Mouse (Mus musculus): ENCODE measurements around the gene 4930539E08Rik. TPM values are rescaled to one million over a fixed set of nuclear protein-coding genes. Genes with fewer than 3 reads are reported as not detected.

4930539E08Rik gene
- polyA plus RNA-seq, 1 experiment from 2014 or later, result 0.43 TPM

GRCm38 (mm10) chr17:28863926-28864325, 51.2 kb downstream of the 4930539E08Rik start:
- H3K4me1 ChIP-seq (ENCODE audit: control insufficient read depth, insufficient read depth, low read length), result no peaks in the 10 kb centered on the region
- no peak overlapping the region for H3K4me2 ChIP-seq (ENCODE audit: low read depth, low read length)
- no peak overlapping the region for H3K27ac ChIP-seq (ENCODE audit: low read length)
- H3K4me3 ChIP-seq (ENCODE audit: low read length), result no peak overlapping the region
- no peaks in the 10 kb centered on the region for H3K36me3 ChIP-seq (ENCODE audit: control insufficient read depth, insufficient read depth)
- no peak overlapping the region for H3K9ac ChIP-seq (ENCODE audit: low read length)
- 60% methylated on average over 7 of the region's 7 CpGs for WGBS
- no peaks in the 10 kb centered on the region for H3K27me3 ChIP-seq (ENCODE audit: control insufficient read depth, insufficient read depth, low read length)
- no peak for ATAC-seq (replicated peaks; ENCODE audit: extremely low read depth, insufficient read depth, low FRiP score)
- H3K9me3 ChIP-seq (replicated peaks; ENCODE audit: control insufficient read depth, low read length), result no peaks in the 10 kb centered on the region

GRCm38 (mm10) chr17:28858205-28858604, 56.9 kb downstream of the 4930539E08Rik start, which contains the start of gene Pnpla1:
Pnpla1 (plus strand) TSS chr17:28858411.
- no peaks in the 10 kb centered on the region for H3K36me3 ChIP-seq (ENCODE audit: control insufficient read depth, insufficient read depth)
- no peak for ATAC-seq (replicated peaks; ENCODE audit: extremely low read depth, insufficient read depth, low FRiP score)
- WGBS, result 30% methylated on average over 12 of the region's 12 CpGs

GRCm38 (mm10) chr17:28856030-28856429, 59.1 kb downstream of the 4930539E08Rik start:
- H3K27ac ChIP-seq (ENCODE audit: low read length), result no peak overlapping the region
- peaks cover 14% of the 10 kb centered on the region for H3K9me3 ChIP-seq (replicated peaks; ENCODE audit: control insufficient read depth, low read length)
- H3K36me3 ChIP-seq (ENCODE audit: control insufficient read depth, insufficient read depth), result no peaks in the 10 kb centered on the region
- H3K27me3 ChIP-seq (ENCODE audit: control insufficient read depth, insufficient read depth, low read length), result no peaks in the 10 kb centered on the region
- H3K4me2 ChIP-seq (ENCODE audit: low read depth, low read length), result no peak overlapping the region
- H3K4me1 ChIP-seq (ENCODE audit: control insufficient read depth, insufficient read depth, low read length), result no peaks in the 10 kb centered on the region
- H3K4me3 ChIP-seq (ENCODE audit: low read length), result no peak overlapping the region
- WGBS, result 70% methylated on average over 3 of the region's 3 CpGs
- no peak for ATAC-seq (replicated peaks; ENCODE audit: extremely low read depth, insufficient read depth, low FRiP score)
- H3K9ac ChIP-seq (ENCODE audit: low read length), result no peak overlapping the region

More at GRCm38 (mm10) chr17:28858205-28858604, 56.9 kb downstream of the 4930539E08Rik start, which contains the start of gene Pnpla1:
- Histone ChIP-seq H3K4me2 (ENCODE audit: low read depth, low read length) (no peak within 1 kb of the TSS), H3K4me3 (ENCODE audit: low read length) (no peak within 1 kb of the TSS), H3K4me1 (ENCODE audit: control insufficient read depth, insufficient read depth, low read length) (no peaks in the 10 kb centered on the region), H3K27ac (ENCODE audit: low read length) (no peak within 1 kb of the TSS), H3K9me3 (replicated peaks; ENCODE audit: control insufficient read depth, low read length) (peaks cover 14% of the 10 kb centered on the region), H3K9ac (ENCODE audit: low read length) (no peak within 1 kb of the TSS), H3K27me3 (ENCODE audit: control insufficient read depth, insufficient read depth, low read length) (no peaks in the 10 kb centered on the region)

GRCm38 (mm10) chr17:28855166-28855885, 59.8 kb downstream of the 4930539E08Rik start:
- H3K4me1 ChIP-seq (ENCODE audit: control insufficient read depth, insufficient read depth, low read length), result no peaks in the 10 kb centered on the region
- no peak overlapping the region for H3K4me3 ChIP-seq (ENCODE audit: low read length)

GRCm38 (mm10) chr17:28854377-28854776, 60.7 kb downstream of the 4930539E08Rik start:
- no peaks in the 10 kb centered on the region for H3K27me3 ChIP-seq (ENCODE audit: control insufficient read depth, insufficient read depth, low read length)
- no peak overlapping the region for H3K27ac ChIP-seq (ENCODE audit: low read length)
- no peak overlapping the region for H3K4me3 ChIP-seq (ENCODE audit: low read length)
- no peak overlapping the region for H3K4me2 ChIP-seq (ENCODE audit: low read depth, low read length)
- peaks cover 14% of the 10 kb centered on the region for H3K9me3 ChIP-seq (replicated peaks; ENCODE audit: control insufficient read depth, low read length)
- ATAC-seq (replicated peaks; ENCODE audit: extremely low read depth, insufficient read depth, low FRiP score), result no peak
- WGBS, result 80% methylated on average over 7 of the region's 7 CpGs
- no peak overlapping the region for H3K9ac ChIP-seq (ENCODE audit: low read length)
- no peaks in the 10 kb centered on the region for H3K4me1 ChIP-seq (ENCODE audit: control insufficient read depth, insufficient read depth, low read length)
- H3K36me3 ChIP-seq (ENCODE audit: control insufficient read depth, insufficient read depth), result no peaks in the 10 kb centered on the region

More at GRCm38 (mm10) chr17:28855166-28855885, 59.8 kb downstream of the 4930539E08Rik start:
- H3K9me3 ChIP-seq (replicated peaks; ENCODE audit: control insufficient read depth, low read length), result peaks cover 14% of the 10 kb centered on the region
- 62% methylated on average over 9 of the region's 9 CpGs for WGBS
- ATAC-seq (replicated peaks; ENCODE audit: extremely low read depth, insufficient read depth, low FRiP score), result no peak
- H3K9ac ChIP-seq (ENCODE audit: low read length), result no peak overlapping the region
- no peak overlapping the region for H3K4me2 ChIP-seq (ENCODE audit: low read depth, low read length)
- no peak overlapping the region for H3K27ac ChIP-seq (ENCODE audit: low read length)
- no peaks in the 10 kb centered on the region for H3K27me3 ChIP-seq (ENCODE audit: control insufficient read depth, insufficient read depth, low read length)
- H3K36me3 ChIP-seq (ENCODE audit: control insufficient read depth, insufficient read depth), result no peaks in the 10 kb centered on the region

GRCm38 (mm10) chr17:28850511-28850910, 64.6 kb downstream of the 4930539E08Rik start:
- Histone ChIP-seq H3K4me2 (ENCODE audit: low read depth, low read length) (no peak overlapping the region), H3K9ac (ENCODE audit: low read length) (no peak overlapping the region), H3K4me1 (ENCODE audit: control insufficient read depth, insufficient read depth, low read length) (peaks cover 7% of the 10 kb centered on the region; the same call in 1 of the 2 replicates), H3K27ac (ENCODE audit: low read length) (no peak overlapping the region), H3K9me3 (replicated peaks; ENCODE audit: control insufficient read depth, low read length) (peaks cover 4% of the 10 kb centered on the region), H3K4me3 (ENCODE audit: low read length) (no peak overlapping the region), H3K36me3 (ENCODE audit: control insufficient read depth, insufficient read depth) (no peaks in the 10 kb centered on the region), H3K27me3 (ENCODE audit: control insufficient read depth, insufficient read depth, low read length) (no peaks in the 10 kb centered on the region)
- no peak for ATAC-seq (replicated peaks; ENCODE audit: extremely low read depth, insufficient read depth, low FRiP score)
- 90% methylated on average over 5 of the region's 5 CpGs for WGBS

- Histone ChIP-seq H3K36me3 (ENCODE audit: control insufficient read depth, insufficient read depth) (no peaks in the 10 kb centered on the region), H3K4me3 (ENCODE audit: low read length) (no peak overlapping the region), H3K27me3 (ENCODE audit: control insufficient read depth, insufficient read depth, low read length) (no peaks in the 10 kb centered on the region), H3K9me3 (replicated peaks; ENCODE audit: control insufficient read depth, low read length) (no peaks in the 10 kb centered on the region; the same call in 1 of the 2 replicates), H3K27ac (ENCODE audit: low read length) (no peak overlapping the region), H3K9ac (ENCODE audit: low read length) (no peak overlapping the region), H3K4me1 (ENCODE audit: control insufficient read depth, insufficient read depth, low read length) (peaks cover 7% of the 10 kb centered on the region; the same call in 1 of the 2 replicates), H3K4me2 (ENCODE audit: low read depth, low read length) (0 out of 2 replicates have a peak overlapping the region, but pooled peaks have one; percentile 12)
- WGBS, result 19% methylated on average over 11 of the region's 11 CpGs
- ATAC-seq (replicated peaks; ENCODE audit: extremely low read depth, insufficient read depth, low FRiP score), result 0 out of 2 replicates have a peak, but pooled peaks have one; percentile 28
Observed at GRCm38 (mm10) chr17:28846974-28847617, 68.0 kb downstream of the 4930539E08Rik start.

Measured in heart, embryonic 16.5 days (tissue).